In the genomic region with DNA sequence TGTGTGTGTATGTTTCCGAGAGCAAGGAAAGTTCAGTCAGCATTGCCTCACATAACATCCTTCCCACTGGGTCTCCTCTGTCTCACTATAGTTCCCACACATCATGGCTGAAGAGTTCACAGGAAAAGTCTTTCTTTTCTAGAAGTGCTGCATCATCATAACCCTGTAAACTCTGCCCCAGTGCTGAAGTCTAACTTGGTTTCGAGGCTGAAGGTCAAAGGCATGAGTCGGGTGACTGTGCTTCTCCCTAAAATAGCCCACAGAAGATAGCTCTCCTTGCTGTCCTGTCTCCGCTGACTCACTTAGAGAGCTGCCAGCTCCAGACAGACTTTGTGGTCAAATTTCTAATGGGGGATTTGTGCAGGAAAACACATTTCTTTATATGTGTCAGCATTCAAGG, we compare ENCODE assay signal across 11 mouse cellular contexts.
DNase-seq lines count a peak whose midpoint lies in the region; TF ChIP-seq lines count a peak whose summit lies in the region.
"Had no signal": no experiment of that assay in that cellular context is flagged by ENCODE, and none has a peak within 500 bp of the region (broad histone marks: within the 10 kb centered on the region; RNA-seq: fewer than 3 reads in every experiment).

No protein-coding gene starts in this region.

- no peaks in the 10 kb centered on the region for H3K27me3 ChIP-seq in heart, adult 2 months (ENCODE audit: control insufficient read depth, insufficient read depth, low read length)
- H3K27me3 ChIP-seq: limb, embryonic 15.5 days had no signal

- peak; percentile 72; the same call in 1 of the 2 replicates for TF ChIP-seq EP300 in heart, adult 2 months (IDR thresholded peaks at IDR 0.05; ENCODE audit: insufficient read depth, low read depth, low read length)

- TF ChIP-seq POLR2A in heart, adult 2 months (IDR thresholded peaks at IDR 0.05; ENCODE audit: insufficient read depth, low read depth, low read length): no peak

- H3K4me3 ChIP-seq in heart, adult 2 months: no peak overlapping the region
- H3K4me3 ChIP-seq: limb, embryonic 15.5 days had no signal

- no peak for TF ChIP-seq CTCF in heart, adult 2 months (IDR thresholded peaks at IDR 0.05)

- intact Hi-C loops in heart, adult 2 months (cut with DNase I): no loop called here

- no peak overlapping the region for H3K9ac ChIP-seq in heart, adult 2 months (ENCODE audit: low read depth, low read length)
- H3K9ac ChIP-seq: limb, embryonic 15.5 days had no signal

- H3K27ac ChIP-seq in heart, adult 2 months: peak overlapping the region; percentile 84
- H3K27ac ChIP-seq: limb, embryonic 15.5 days had no signal

- WGBS in heart, adult 2 months: 26% methylated on average over 4 of the region's 4 CpGs

- peaks cover 2% of the 10 kb centered on the region for H3K36me3 ChIP-seq in heart, adult 2 months (ENCODE audit: control insufficient read depth, insufficient read depth, low read length)
- H3K36me3 ChIP-seq: G1E; limb, embryonic 15.5 days had no signal

- H3K4me1 ChIP-seq in heart, adult 2 months (ENCODE audit: control insufficient read depth, insufficient read depth, low read length): no peaks in the 10 kb centered on the region
- H3K4me1 ChIP-seq: limb, embryonic 15.5 days had no signal

- no peaks in the 10 kb centered on the region for H3K79me2 ChIP-seq in heart, adult 2 months (replicated peaks; ENCODE audit: control insufficient read depth, insufficient read depth, low read length)

- DNase-seq in 3T3-L1 (ENCODE audit: low read depth, low spot score) (peak; percentile 81), NIH3T3 (ENCODE audit: low read depth) (peak; percentile 82)
- DNase-seq in heart, adult 2 months: peak; percentile 17 to 43
- peak; percentile 22 for DNase-seq in kidney, postnatal 14 days
- no peak for DNase-seq in cerebellum, adult 11-12 months
- DNase-seq in lung, postnatal 10 days: no peak
- no peak for DNase-seq in thymus, postnatal 4 days
- DNase-seq: cerebellum, postnatal 14 days; midbrain, embryonic 14.5 days had no signal

Comparison
In these comparisons a context has a peak if more than half of its experiments do, and no peak if none do; other contexts are left out.
1. DNase-seq: peak in 3T3-L1 (single experiment), NIH3T3 (single experiment), heart, adult 2 months (2 of 2) and kidney, postnatal 14 days (single experiment); none in cerebellum, adult 11-12 months (single experiment), lung, postnatal 10 days (single experiment) and thymus, postnatal 4 days (single experiment).